Mouse (Mus musculus): ENCODE results near the gene Wdr63.

The Wdr63 gene

GRCm38 (mm10) chr3:146051277-146052007 lies 56.5 kb downstream of the Wdr63 start:
- DNase-seq, result no peak

GRCm38 (mm10) chr3:146049951-146050350 lies 58.0 kb downstream of the Wdr63 start:
- no peak for DNase-seq

- DNase-seq, result no peak
These were observed 60.2 kb downstream of the Wdr63 start for GRCm38 (mm10) chr3:146047704-146048207.

- no peak for DNase-seq
These were observed 61.9 kb downstream of the Wdr63 start for GRCm38 (mm10) chr3:146046076-146046475.

GRCm38 (mm10) chr3:146044977-146045376 lies 63.0 kb downstream of the Wdr63 start:
- no peak for DNase-seq

- no peak for DNase-seq
These were observed 66.5 kb downstream of the Wdr63 start for GRCm38 (mm10) chr3:146041382-146041781.

GRCm38 (mm10) chr3:146039132-146039903 lies 68.6 kb downstream of the Wdr63 start:
- no peak for DNase-seq

- DNase-seq, result no peak
These were observed 70.0 kb downstream of the Wdr63 start for GRCm38 (mm10) chr3:146037906-146038305.

- no peak for DNase-seq
These were observed 75.0 kb downstream of the Wdr63 start for GRCm38 (mm10) chr3:146032976-146033375.

- no peak for DNase-seq
These were observed 77.6 kb downstream of the Wdr63 start for GRCm38 (mm10) chr3:146030255-146030836.

GRCm38 (mm10) chr3:146029234-146029633 lies 78.7 kb downstream of the Wdr63 start:
- DNase-seq, result no peak

GRCm38 (mm10) chr3:146028406-146028805 lies 79.5 kb downstream of the Wdr63 start:
- DNase-seq, result no peak

- DNase-seq, result no peak
These were observed 80.8 kb downstream of the Wdr63 start for GRCm38 (mm10) chr3:146027116-146027515.

- DNase-seq, result no peak
These were observed 82.4 kb downstream of the Wdr63 start for GRCm38 (mm10) chr3:146025499-146025898.

GRCm38 (mm10) chr3:146024746-146025145 lies 83.2 kb downstream of the Wdr63 start:
- no peak for DNase-seq

- no peak for DNase-seq
These were observed 85.7 kb downstream of the Wdr63 start for GRCm38 (mm10) chr3:146022232-146022631.

- DNase-seq, result no peak
These were observed 90.4 kb downstream of the Wdr63 start for GRCm38 (mm10) chr3:146017521-146017920.

- DNase-seq, result no peak
These were observed 91.0 kb downstream of the Wdr63 start for GRCm38 (mm10) chr3:146016979-146017378.

- no peak for DNase-seq
These were observed 93.6 kb downstream of the Wdr63 start for GRCm38 (mm10) chr3:146014321-146014720.

GRCm38 (mm10) chr3:146013490-146013889 lies 94.4 kb downstream of the Wdr63 start:
- no peak for DNase-seq

GRCm38 (mm10) chr3:146011544-146012218 lies 96.2 kb downstream of the Wdr63 start:
- DNase-seq, result no peak

GRCm38 (mm10) chr3:146010751-146011150 lies 97.2 kb downstream of the Wdr63 start:
- DNase-seq, result no peak

Data from right cerebral cortex, postnatal 25 days (tissue).